Mouse (Mus musculus) kidney, adult 2 months (tissue): ENCODE measurements around the gene Mpg. TPM values are rescaled to one million over a fixed set of nuclear protein-coding genes. Genes with fewer than 3 reads are reported as not detected.

ENCODE experiments used
- DNase-seq: peaks from one replicate; pipeline ENCODE4 v3.0.0; 2021
- H3K27ac ChIP-seq: fragments of 200-500 bp; 2 replicates; pipeline ENCODE4 v1.5.1; 2012; ENCODE audit warnings: low read depth, low read length, control low read depth, inconsistent platforms; ENCODE audit not compliant: insufficient read depth
- H3K27me3 ChIP-seq: fragments of 200-500 bp; replicated peaks from 2 replicates; pipeline ENCODE4 v1.6.1; 2012; ENCODE audit warnings: mild to moderate bottlenecking, moderate library complexity, low read length, inconsistent platforms; ENCODE audit not compliant: control insufficient read depth, insufficient read depth
- H3K36me3 ChIP-seq: fragments of 200-500 bp; 2 replicates; pipeline ENCODE4 v1.6.1; 2012; ENCODE audit warnings: mild to moderate bottlenecking, moderate library complexity, low read length, inconsistent platforms; ENCODE audit not compliant: control insufficient read depth, insufficient read depth
- H3K4me1 ChIP-seq: fragments of 200-500 bp; 2 replicates; pipeline ENCODE4 v1.6.1; 2011; ENCODE audit warnings: low read length; ENCODE audit not compliant: control insufficient read depth, insufficient read depth
- H3K4me3 ChIP-seq: fragments of 200-500 bp; 2 replicates; pipeline ENCODE4 v1.5.1; 2011; ENCODE audit warnings: mild to moderate bottlenecking, low read depth, low read length, control low read depth; ENCODE audit not compliant: insufficient read depth
- CTCF ChIP-seq: fragments of 200-500 bp; conservative IDR thresholded peaks from 2 replicates; pipeline ENCODE4 v1.5.1; 2011; ENCODE audit warnings: low read depth, mild to moderate bottlenecking, control low read depth, low read length, moderate library complexity, mixed read lengths; ENCODE audit not compliant: insufficient read depth, insufficient read length
- POLR2A ChIP-seq: fragments of 200-500 bp; IDR thresholded peaks from one replicate; pipeline ENCODE4 v1.6.1; 2011; ENCODE audit warnings: low read depth, low read length, control low read depth
- WGBS: fragments of 180-500 bp; shearing (Covaris S2); methylation state at CpG from one replicate; pipeline ENCODE4 v1.1.7; 2018; 5-methylcytosine and 5-hydroxymethylcytosine counted together
- polyA plus RNA-seq: library from polyadenylated mRNA; depleted of rRNA; stranded (reverse); fragments of >200 nt; gene quantifications from 2 replicates; pipeline ENCODE4 v1.2.3, GENCODE M21; 2012

The Mpg gene
- polyA plus RNA-seq, 1 experiment: 12.5 TPM

DNA sequence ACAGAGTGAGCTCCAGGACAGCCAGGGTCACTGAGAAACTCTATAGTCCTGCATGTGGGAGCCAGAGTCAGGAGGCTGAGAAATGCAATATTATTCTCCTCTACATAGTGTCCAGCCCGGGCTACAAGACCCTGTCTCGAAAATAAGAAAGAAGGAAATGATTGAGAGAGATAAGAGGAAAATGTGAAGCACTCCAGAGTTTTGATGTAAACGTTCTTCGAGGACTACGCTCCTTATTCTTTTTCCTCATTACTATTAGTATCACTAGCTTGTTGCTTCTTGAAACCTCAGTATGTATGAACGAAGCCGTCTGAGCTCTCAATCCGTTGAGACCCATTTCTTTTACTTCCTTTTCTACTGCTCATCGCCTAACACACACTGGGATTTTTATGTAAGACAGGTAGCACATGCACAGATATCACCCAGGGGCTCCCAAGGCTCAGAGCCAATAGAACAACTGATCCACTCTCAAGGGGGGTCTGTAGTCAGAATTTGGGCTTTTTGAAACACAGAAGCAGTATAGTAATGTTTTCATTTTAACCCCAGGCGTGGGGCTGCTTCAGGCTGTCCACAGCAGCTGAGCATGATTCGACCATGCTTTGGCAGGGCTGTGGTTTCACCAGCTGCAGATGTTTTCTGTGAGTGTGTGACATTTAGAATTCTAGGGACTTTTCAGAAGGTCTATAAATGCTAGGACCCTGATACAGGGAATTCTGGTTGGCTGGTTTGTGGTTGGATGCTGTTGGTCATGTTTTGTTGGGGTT is 24.2 kb upstream of the Mpg start:
- DNase-seq: no peak
- WGBS: 74% methylated on average over 11 of the region's 11 CpGs
- no peak overlapping the region for H3K27ac ChIP-seq
- TF ChIP-seq CTCF: no peak
- TF ChIP-seq POLR2A: no peak
- H3K36me3 ChIP-seq: no peaks in the 10 kb centered on the region
- no peaks in the 10 kb centered on the region for H3K27me3 ChIP-seq
- no peak overlapping the region for H3K4me3 ChIP-seq
- no peaks in the 10 kb centered on the region for H3K4me1 ChIP-seq

DNA sequence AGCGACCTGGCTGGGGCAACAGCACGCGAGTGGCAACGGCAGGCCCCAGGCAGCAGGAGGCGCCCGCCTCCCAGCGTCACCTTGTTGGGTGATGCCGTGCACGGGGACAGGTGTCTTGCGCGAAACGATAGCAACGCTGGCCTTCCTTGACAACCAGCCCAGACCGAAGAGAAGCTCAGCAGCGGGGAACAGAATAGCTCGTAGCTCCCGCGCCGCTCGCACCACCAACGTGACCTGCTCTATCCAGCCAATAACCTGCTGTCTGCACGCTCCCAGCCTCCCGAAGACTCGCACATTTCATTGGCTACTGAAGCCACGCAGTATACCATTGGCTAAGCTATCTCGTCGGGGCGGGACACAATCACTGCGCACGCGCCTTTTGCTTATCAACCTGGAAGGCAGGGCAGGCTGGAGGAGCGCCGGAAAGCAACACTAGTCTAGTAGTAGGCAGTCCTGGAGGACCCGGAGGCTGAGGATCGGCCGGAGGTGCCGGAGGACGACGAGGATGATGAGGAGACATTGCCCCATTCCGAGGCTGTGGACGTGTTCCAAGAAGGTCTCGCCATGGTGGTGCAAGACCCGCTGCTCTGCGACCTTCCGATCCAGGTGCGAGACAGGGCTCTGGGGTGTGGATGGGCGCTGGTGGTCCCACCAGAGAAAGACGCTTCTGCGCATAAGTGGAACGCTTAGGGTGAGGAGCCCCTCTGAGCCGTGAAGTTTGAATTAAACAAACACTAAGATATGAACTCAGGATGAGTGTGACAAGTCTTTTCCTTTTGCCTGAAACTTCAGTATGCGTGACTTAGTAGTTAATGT is 21.0 kb upstream of the Mpg start, which contains the start of gene Snrnp25:
Gene Snrnp25, plus strand, starts transcription at position 358 of the 816 bp plus-strand sequence.
- Histone ChIP-seq H3K4me3 (peak within 1 kb of the TSS; percentile 80), H3K27me3 (no peaks in the 10 kb centered on the region), H3K36me3 (0 out of 2 replicates have a peak, but pooled peaks cover 2% of the 10 kb centered on the region), H3K4me1 (no peaks in the 10 kb centered on the region), H3K27ac (no peak within 1 kb of the TSS)
- WGBS: under 1% methylated on average over 52 of the region's 52 CpGs
- TF ChIP-seq CTCF (peak; percentile 41; the same call in 1 of the 2 replicates), POLR2A (no peak)
- DNase-seq: peak; percentile 99

GRCm38 (mm10) chr11:32210623-32211022 is 15.7 kb upstream of the Mpg start:
- Histone ChIP-seq H3K4me1 (no peaks in the 10 kb centered on the region), H3K4me3 (no peak overlapping the region), H3K27ac (no peak overlapping the region), H3K36me3 (peaks cover 5% of the 10 kb centered on the region; the same call in 1 of the 2 replicates), H3K27me3 (no peaks in the 10 kb centered on the region)
- WGBS: 88% methylated on average over 9 of the region's 9 CpGs
- TF ChIP-seq CTCF: no peak
- no peak for TF ChIP-seq POLR2A
- no peak for DNase-seq

GRCm38 (mm10) chr11:32215372-32216162 is 10.7 kb upstream of the Mpg start:
- TF ChIP-seq CTCF (no peak), POLR2A (no peak)
- no peaks in the 10 kb centered on the region for H3K27me3 ChIP-seq
- no peak overlapping the region for H3K4me3 ChIP-seq
- no peak for DNase-seq
- no peak overlapping the region for H3K27ac ChIP-seq
- no peaks in the 10 kb centered on the region for H3K4me1 ChIP-seq
- WGBS: 90% methylated on average over 18 of the region's 18 CpGs
- peaks cover under 1% of the 10 kb centered on the region; the same call in 1 of the 2 replicates for H3K36me3 ChIP-seq

DNA sequence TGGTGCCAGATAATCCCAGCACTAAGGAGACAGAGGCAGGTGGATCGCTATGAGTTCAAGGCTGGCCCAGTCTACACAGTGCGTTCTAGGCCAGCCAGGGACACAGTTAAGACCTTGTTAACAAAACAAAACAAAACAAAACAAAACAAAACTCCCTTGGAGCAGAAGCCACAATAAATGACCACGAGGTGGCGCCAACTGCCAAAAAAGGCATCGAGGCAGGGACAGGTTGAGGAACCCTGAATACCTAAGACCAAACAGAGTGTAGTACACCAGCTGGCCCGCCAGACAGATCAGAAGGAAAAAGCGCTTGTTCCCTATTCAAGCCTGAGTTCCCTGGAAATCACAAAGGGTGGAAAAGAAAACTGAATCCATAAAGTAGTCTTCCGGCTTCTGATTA is 9.5 kb upstream of the Mpg start:
- H3K36me3 ChIP-seq: no peaks in the 10 kb centered on the region
- peak; percentile 80 for DNase-seq
- no peaks in the 10 kb centered on the region for H3K4me1 ChIP-seq
- TF ChIP-seq CTCF: peak; percentile 89
- no peak for TF ChIP-seq POLR2A
- WGBS: 20% methylated on average over 8 of the region's 8 CpGs
- no peak overlapping the region for H3K27ac ChIP-seq
- H3K4me3 ChIP-seq: no peak overlapping the region
- H3K27me3 ChIP-seq: no peaks in the 10 kb centered on the region

- 60% methylated on average over 6 of the region's 6 CpGs for WGBS
- no peak for DNase-seq
- no peaks in the 10 kb centered on the region for H3K36me3 ChIP-seq
- no peaks in the 10 kb centered on the region for H3K27me3 ChIP-seq
- no peak overlapping the region for H3K4me3 ChIP-seq
- TF ChIP-seq POLR2A (no peak), CTCF (no peak)
- H3K27ac ChIP-seq: no peak overlapping the region
- peaks cover 8% of the 10 kb centered on the region; the same call in 1 of the 2 replicates for H3K4me1 ChIP-seq
These were observed 7.7 kb upstream of the Mpg start for GRCm38 (mm10) chr11:32218501-32219050.
